In genomic region chr17:49208315-49208820, GRCm38 (mm10) we compare ENCODE assay signal across 13 mouse cellular contexts.
DNase-seq lines count a peak whose midpoint lies in the region; ATAC-seq and TF ChIP-seq lines count a peak whose summit lies in the region.
"Had no signal": no experiment of that assay in that cellular context is flagged by ENCODE, and none has a peak within 500 bp of the region (broad histone marks: within the 10 kb centered on the region; RNA-seq: fewer than 3 reads in every experiment).

No protein-coding gene starts in this region.

- no peaks in the 10 kb centered on the region for H3K9me3 ChIP-seq in kidney, embryonic 15.5 days (replicated peaks)
- H3K9me3 ChIP-seq: limb, embryonic 13.5 days; neural tube, embryonic 13.5 days had no signal

- H3K4me3 ChIP-seq in kidney, adult 2 months (ENCODE audit: insufficient read depth, low read depth, low read length) = no peak overlapping the region
- no peak overlapping the region for H3K4me3 ChIP-seq in kidney, embryonic 15.5 days (replicated peaks)
- H3K4me3 ChIP-seq: limb, embryonic 13.5 days; midbrain, embryonic 10.5 days; neural tube, embryonic 13.5 days had no signal

- no peak overlapping the region for H3K9ac ChIP-seq in kidney, embryonic 15.5 days
- H3K9ac ChIP-seq: limb, embryonic 13.5 days; neural tube, embryonic 13.5 days had no signal

- no peak for ATAC-seq in kidney, embryonic 15.5 days (replicated peaks; ENCODE audit: low FRiP score)

- peak; percentile 30 for DNase-seq in adrenal gland, postnatal 10 days
- no peak for DNase-seq in adrenal gland, adult 8-10 months
- DNase-seq in kidney, adult 2 months = peak; percentile 19
- DNase-seq in lung, postnatal 10 days = peak; percentile 16
- no peak for DNase-seq in lung, postnatal 25 days (ENCODE audit: low spot score)
- peak; percentile 37 for DNase-seq in retina, postnatal 1 day
- no peak for DNase-seq in cerebellum, adult 11 months
- DNase-seq: cerebellum, adult 8-10 months; thymus, adult 18-20 months had no signal

- no peaks in the 10 kb centered on the region for H3K36me3 ChIP-seq in kidney, adult 2 months (ENCODE audit: control insufficient read depth, insufficient read depth, low read length)
- H3K36me3 ChIP-seq in kidney, embryonic 15.5 days = no peaks in the 10 kb centered on the region
- H3K36me3 ChIP-seq: limb, embryonic 13.5 days; midbrain, embryonic 10.5 days; neural tube, embryonic 13.5 days had no signal

- no peak overlapping the region for H3K27ac ChIP-seq in kidney, adult 2 months (ENCODE audit: insufficient read depth, low read depth, low read length)
- no peak overlapping the region for H3K27ac ChIP-seq in kidney, embryonic 15.5 days
- H3K27ac ChIP-seq: limb, embryonic 13.5 days; midbrain, embryonic 10.5 days; neural tube, embryonic 13.5 days had no signal

- no peaks in the 10 kb centered on the region for H3K4me1 ChIP-seq in kidney, adult 2 months (ENCODE audit: control insufficient read depth, insufficient read depth, low read length)
- H3K4me1 ChIP-seq in kidney, embryonic 15.5 days = peaks cover 23% of the 10 kb centered on the region

- no peak for TF ChIP-seq POLR2A in kidney, adult 2 months (IDR thresholded peaks at IDR 0.05; ENCODE audit: low read depth, low read length)

- no peaks in the 10 kb centered on the region; the same call in 1 of the 2 replicates for H3K27me3 ChIP-seq in kidney, adult 2 months (replicated peaks; ENCODE audit: control insufficient read depth, insufficient read depth, low read length)
- H3K27me3 ChIP-seq in kidney, embryonic 15.5 days = peaks cover 34% of the 10 kb centered on the region
- H3K27me3 ChIP-seq: limb, embryonic 13.5 days; neural tube, embryonic 13.5 days had no signal

- no peak overlapping the region for H3K4me2 ChIP-seq in kidney, embryonic 15.5 days
- H3K4me2 ChIP-seq: limb, embryonic 13.5 days; neural tube, embryonic 13.5 days had no signal

- WGBS in kidney, adult 2 months = 52% methylated on average over 10 of the region's 10 CpGs
- whole genome bisulfite sequencing in kidney, embryonic 15.5 days = 59% methylated on average over 10 of the region's 10 CpGs

- TF ChIP-seq CTCF in kidney, adult 2 months (conservative IDR thresholded peaks at IDR 0.05; ENCODE audit: insufficient read depth, insufficient read length, low read depth, low read length) = peak; percentile 27; the same call in 1 of the 2 replicates

Comparison
In these comparisons a context has a peak if more than half of its experiments do, and no peak if none do; other contexts are left out.
1. DNase-seq: peak in adrenal gland, postnatal 10 days (single experiment), kidney, adult 2 months (single experiment), lung, postnatal 10 days (single experiment) and retina, postnatal 1 day (single experiment); none in adrenal gland, adult 8-10 months (single experiment), lung, postnatal 25 days (single experiment) and cerebellum, adult 11 months (single experiment).